Mouse (Mus musculus) hindbrain, postnatal 0 days (tissue): ENCODE data around the gene Eva1c. TPM values are rescaled to one million over a fixed set of nuclear protein-coding genes. Genes with fewer than 3 reads are reported as not detected.

ENCODE experiments used
- ATAC-seq: fragments of 200-750 bp; cut with Nextera tagmentation; 2 replicates; pipeline ENCODE4 v1.8.0; 2017; ENCODE audit warnings: mild to moderate bottlenecking, moderate TSS enrichment, moderate library complexity
- DNase-seq: peaks from one replicate; pipeline ENCODE4 v3.0.0-alpha.2; 2015; ENCODE audit warnings: low spot score
- H3K27ac ChIP-seq: fragments of 300-500 bp; sonication (generic); 2 replicates; pipeline ENCODE4 v1.5.1; 2014; ENCODE audit warnings: mild to moderate bottlenecking
- H3K27me3 ChIP-seq: fragments of 300-500 bp; sonication (generic); 2 replicates; pipeline ENCODE4 v1.6.1; 2014; ENCODE audit warnings: low read length, mixed read lengths; ENCODE audit not compliant: insufficient read depth
- H3K36me3 ChIP-seq: fragments of 300-500 bp; sonication (generic); 2 replicates; pipeline ENCODE4 v1.6.1; 2014; ENCODE audit warnings: low read length, mixed read lengths; ENCODE audit not compliant: insufficient read depth
- H3K4me1 ChIP-seq: fragments of 300-500 bp; sonication (generic); 2 replicates; pipeline ENCODE4 v1.6.1; 2014; ENCODE audit warnings: antibody characterized with exemption, low read length, mixed read lengths; ENCODE audit not compliant: insufficient read depth
- H3K4me2 ChIP-seq: fragments of 300-500 bp; sonication (generic); 2 replicates; pipeline ENCODE4 v1.6.1; 2014; ENCODE audit warnings: low read depth, mild to moderate bottlenecking, low read length, moderate library complexity, mixed read lengths
- H3K4me3 ChIP-seq: fragments of 300-500 bp; sonication (generic); 2 replicates; pipeline ENCODE4 v1.5.1; 2014; ENCODE audit warnings: low read length
- H3K9ac ChIP-seq: fragments of 300-500 bp; sonication (generic); replicated peaks from 2 replicates; pipeline ENCODE4 v1.6.1; 2014; ENCODE audit warnings: mild to moderate bottlenecking, low read length, moderate library complexity, mixed read lengths
- H3K9me3 ChIP-seq: fragments of 300-500 bp; sonication (generic); 2 replicates; pipeline ENCODE4 v1.6.1; 2016; ENCODE audit warnings: low read length, mixed read lengths
- CTCF ChIP-seq: IDR thresholded peaks from 2 replicates; pipeline ENCODE4 v1.5.1; 2016; ENCODE audit warnings: antibody characterized with exemption, control low read depth, low read depth
- WGBS: fragments of 180-500 bp; shearing (Covaris S2); extraction: QIAGEN DNeasy Blood & Tissue Kit; methylation state at CpG from one replicate; pipeline ENCODE4 v1.1.7; 2014; 5-methylcytosine and 5-hydroxymethylcytosine counted together
- polyA plus RNA-seq: library from polyadenylated mRNA; unstranded; fragments of >200 nt; fragmentation: Nextera tagmentation; extraction: Ambion mirVana; gene quantifications from 2 replicates; pipeline ENCODE4 v1.2.1, GENCODE M21; 2015
- total RNA-seq: library from RNA; depleted of rRNA; stranded (reverse); fragments of >200 nt; gene quantifications from 2 replicates; pipeline ENCODE4 v1.2.3, GENCODE M21; 2014

The Eva1c gene
- total and polyA plus RNA-seq, 2 experiments from 2014 or later: 4.0 to 9.4 TPM

GRCm38 (mm10) chr16:90899498-90899897, 73.0 kb downstream of the Eva1c start:
- Histone ChIP-seq H3K27ac (no peak overlapping the region), H3K9ac (no peak overlapping the region), H3K36me3 (no peaks in the 10 kb centered on the region), H3K4me1 (no peaks in the 10 kb centered on the region), H3K27me3 (no peaks in the 10 kb centered on the region), H3K4me2 (no peak overlapping the region), H3K4me3 (no peak overlapping the region), H3K9me3 (no peaks in the 10 kb centered on the region)
- 29% methylated on average over 12 of the region's 12 CpGs for WGBS
- DNase-seq (no peak), ATAC-seq (no peak)
- no peak for TF ChIP-seq CTCF

GRCm38 (mm10) chr16:90901364-90901763, 74.8 kb downstream of the Eva1c start:
- Histone ChIP-seq H3K27me3 (no peaks in the 10 kb centered on the region), H3K4me1 (no peaks in the 10 kb centered on the region), H3K9me3 (no peaks in the 10 kb centered on the region), H3K9ac (no peak overlapping the region), H3K27ac (no peak overlapping the region), H3K36me3 (no peaks in the 10 kb centered on the region), H3K4me3 (no peak overlapping the region), H3K4me2 (no peak overlapping the region)
- DNase-seq (no peak), ATAC-seq (no peak)
- 50% methylated on average over 4 of the region's 4 CpGs for WGBS
- no peak for TF ChIP-seq CTCF

GRCm38 (mm10) chr16:90903300-90903699, 76.8 kb downstream of the Eva1c start:
- no peak overlapping the region for H3K4me2 ChIP-seq
- no peak overlapping the region for H3K9ac ChIP-seq
- no peak overlapping the region for H3K27ac ChIP-seq
- no peaks in the 10 kb centered on the region for H3K27me3 ChIP-seq
- TF ChIP-seq CTCF: no peak
- H3K9me3 ChIP-seq: no peaks in the 10 kb centered on the region
- H3K4me3 ChIP-seq: no peak overlapping the region
- H3K36me3 ChIP-seq: no peaks in the 10 kb centered on the region
- no peak for ATAC-seq
- no peaks in the 10 kb centered on the region for H3K4me1 ChIP-seq
- DNase-seq: no peak
- 28% methylated on average over 5 of the region's 5 CpGs for WGBS

- WGBS: 56% methylated on average over 7 of the region's 7 CpGs
- Histone ChIP-seq H3K36me3 (no peaks in the 10 kb centered on the region), H3K4me3 (no peak overlapping the region), H3K4me2 (no peak overlapping the region), H3K9me3 (no peaks in the 10 kb centered on the region), H3K27ac (no peak overlapping the region), H3K4me1 (no peaks in the 10 kb centered on the region), H3K9ac (no peak overlapping the region), H3K27me3 (no peaks in the 10 kb centered on the region)
- TF ChIP-seq CTCF: no peak
- ATAC-seq: no peak
- DNase-seq: no peak
Observed at GRCm38 (mm10) chr16:90907250-90907649, 80.7 kb downstream of the Eva1c start.

- Histone ChIP-seq H3K4me1 (no peaks in the 10 kb centered on the region), H3K9me3 (no peaks in the 10 kb centered on the region), H3K27ac (no peak overlapping the region), H3K9ac (no peak overlapping the region), H3K27me3 (no peaks in the 10 kb centered on the region), H3K4me3 (no peak overlapping the region), H3K36me3 (no peaks in the 10 kb centered on the region), H3K4me2 (no peak overlapping the region)
- no peak for TF ChIP-seq CTCF
- DNase-seq (no peak), ATAC-seq (no peak)
- WGBS: 81% methylated on average over 17 of the region's 17 CpGs
Observed at GRCm38 (mm10) chr16:90910855-90911533, 84.5 kb downstream of the Eva1c start.

- Histone ChIP-seq H3K4me3 (no peak overlapping the region), H3K27me3 (no peaks in the 10 kb centered on the region), H3K4me2 (no peak overlapping the region), H3K4me1 (no peaks in the 10 kb centered on the region), H3K36me3 (no peaks in the 10 kb centered on the region), H3K9ac (no peak overlapping the region), H3K27ac (no peak overlapping the region), H3K9me3 (no peaks in the 10 kb centered on the region)
- DNase-seq (peak; percentile 26), ATAC-seq (0 out of 2 replicates have a peak, but pooled peaks have one; percentile 54)
- TF ChIP-seq CTCF: no peak
- 75% methylated on average over 13 of the region's 13 CpGs for WGBS
Observed at GRCm38 (mm10) chr16:90911766-90912165, 85.2 kb downstream of the Eva1c start.

- DNase-seq (no peak), ATAC-seq (no peak)
- no peak for TF ChIP-seq CTCF
- Histone ChIP-seq H3K4me2 (no peak overlapping the region), H3K4me3 (no peak overlapping the region), H3K9ac (no peak overlapping the region), H3K4me1 (no peaks in the 10 kb centered on the region), H3K9me3 (no peaks in the 10 kb centered on the region), H3K36me3 (no peaks in the 10 kb centered on the region), H3K27ac (no peak overlapping the region), H3K27me3 (no peaks in the 10 kb centered on the region)
- 43% methylated on average over 12 of the region's 12 CpGs for WGBS
Observed at GRCm38 (mm10) chr16:90916040-90916481, 89.5 kb downstream of the Eva1c start.
